Mouse (Mus musculus): ENCODE data around the gene D930048N14Rik.

- TF ChIP-seq CTCF (IDR thresholded peaks at IDR 0.05; ENCODE audit: low read depth): no peak
- TF ChIP-seq EP300 (IDR thresholded peaks at IDR 0.05; ENCODE audit: low read depth): no peak
Observed at GRCm38 (mm10) chr11:51681976-51682374, 31.2 kb downstream of the D930048N14Rik start.

All from heart, postnatal 0 days (tissue).